Mouse (Mus musculus) erythroblast, adult 5-6 weeks (primary cell): Measurements from ENCODE around the gene Mboat2. TPM values are rescaled to one million over a fixed set of nuclear protein-coding genes. Genes with fewer than 3 reads are reported as not detected.

Experiments
- ATAC-seq: replicated peaks from 2 replicates; pipeline ENCODE4 v1.8.0; 2016; ENCODE audit warnings: moderate number of reproducible peaks, mild to moderate bottlenecking, moderate TSS enrichment, inconsistent platforms; ENCODE audit not compliant: poor library complexity, low FRiP score, severe bottlenecking
- total RNA-seq, 2 experiments: library from RNA; stranded (forward) in 1 of 2; stranded (reverse) in 1 of 2; fragments of 150-400 nt in 1 of 2; fragments of 200-764, 138-1000 nt in 1 of 2; gene quantifications; 2 replicates each; pipeline versions ENCODE4 v1.2.3 to v1.2.4; 2015 to 2017; ENCODE audit warnings: low replicate concordance in 2 of 2

Gene Mboat2
- total RNA-seq, 2 experiments from 2014 or later, result 15.4 to 28.5 TPM

DNA sequence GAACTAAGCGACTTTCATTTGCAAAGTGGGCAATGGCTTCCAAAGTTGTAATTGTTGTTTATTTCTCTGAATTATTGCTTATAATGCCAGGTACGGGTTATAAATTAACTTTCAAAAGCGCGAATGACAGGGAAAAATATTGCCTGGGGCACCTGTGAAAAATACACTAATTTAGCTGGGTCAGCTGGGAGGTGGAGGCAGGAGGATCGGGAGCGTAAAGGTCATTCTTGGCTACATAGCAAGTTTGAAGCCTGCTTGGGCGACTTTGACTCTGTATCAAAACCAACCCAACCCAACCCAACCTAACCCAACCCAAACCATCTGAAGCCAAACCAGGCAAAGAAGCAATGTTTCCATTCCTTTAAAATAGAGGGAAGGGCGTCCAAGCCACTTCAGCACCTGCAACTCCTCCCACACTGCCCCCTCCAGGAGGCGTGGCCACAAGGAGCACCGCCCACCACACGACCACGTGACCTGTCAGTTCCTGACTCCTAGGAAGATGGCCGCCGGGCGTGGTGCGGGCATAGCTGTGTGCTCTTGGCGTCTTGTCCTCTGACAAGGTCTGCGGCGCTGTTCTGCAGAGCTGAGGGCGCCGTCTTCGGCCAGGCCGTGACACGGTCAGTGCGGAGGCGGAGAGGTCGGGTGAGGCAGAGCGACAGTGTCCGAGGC is 143.9 kb downstream of the Mboat2 start, which contains the start of gene Kidins220:
Gene Kidins220, plus strand, starts transcription at position 480 of the 669 bp plus-strand sequence.
- ATAC-seq, result peak; percentile 91

DNA sequence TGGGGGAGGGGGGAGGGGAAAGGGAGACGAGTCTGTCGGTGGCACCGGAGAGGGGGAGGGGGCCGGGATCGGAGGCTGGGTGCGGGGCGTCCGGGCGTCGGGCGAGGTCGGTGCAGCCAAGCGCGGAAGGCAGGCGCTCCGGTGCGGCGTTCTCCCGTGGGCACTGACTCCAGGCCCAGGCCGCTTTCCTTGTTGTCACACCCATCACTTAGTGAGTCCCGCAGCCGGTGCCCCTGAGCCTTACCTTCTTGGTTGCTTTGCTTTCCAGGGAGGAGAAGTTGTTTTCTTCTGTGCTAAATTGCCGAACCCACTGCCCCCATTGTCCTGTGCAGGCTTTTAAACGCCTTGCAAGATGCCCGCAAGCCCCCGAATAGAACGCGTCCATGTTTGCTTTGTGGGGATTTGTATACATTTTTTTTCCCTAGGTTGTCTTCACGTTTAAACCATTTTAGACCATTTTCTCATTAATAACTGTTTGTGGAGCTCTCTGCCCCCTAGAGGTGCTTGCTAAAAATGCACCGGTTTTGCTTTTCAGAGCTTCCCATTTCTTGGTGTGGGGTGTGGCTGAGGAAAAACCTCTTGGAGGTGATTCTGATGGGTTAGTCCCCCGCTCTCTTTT is 144.5 kb downstream of the Mboat2 start:
- ATAC-seq, result peak; percentile 73

DNA sequence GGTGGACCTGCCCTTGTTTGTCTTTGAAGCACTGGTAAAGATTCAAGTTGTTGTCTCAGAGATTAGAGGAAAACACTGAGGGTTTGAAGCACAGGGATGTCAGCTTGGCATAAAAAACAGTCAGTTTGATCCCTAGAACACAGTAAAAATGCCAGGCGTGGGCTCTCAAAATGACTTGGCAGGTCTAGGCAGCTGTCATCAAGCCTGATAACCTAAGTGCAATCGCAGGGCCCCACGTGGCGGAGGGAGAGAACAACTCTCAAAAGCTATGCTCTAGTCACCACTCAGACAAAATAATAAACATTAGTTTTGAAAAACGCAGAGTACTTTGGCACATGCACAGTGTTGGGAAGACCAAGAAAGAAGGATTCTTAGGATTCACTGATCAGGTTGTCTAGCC is 154.5 kb downstream of the Mboat2 start:
- no peak for ATAC-seq

DNA sequence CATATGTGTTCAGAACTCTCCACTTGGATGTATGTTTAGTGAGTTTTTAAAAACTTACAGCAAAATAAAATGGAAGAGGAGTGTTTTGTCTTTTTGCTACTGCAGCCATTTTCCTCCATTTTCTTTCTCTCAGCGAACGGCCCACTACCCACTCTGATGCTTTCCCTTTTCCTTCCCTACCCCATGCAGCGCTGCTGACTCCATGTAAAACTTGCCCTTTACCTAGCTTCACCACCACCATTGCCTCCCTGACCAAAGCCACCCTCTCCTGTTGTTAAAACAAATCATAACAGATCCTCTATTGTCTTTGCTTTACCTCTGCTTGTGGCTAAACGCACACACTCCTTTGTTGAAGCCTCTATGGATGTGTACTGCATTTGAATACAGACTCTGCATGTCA is 164.7 kb downstream of the Mboat2 start:
- no peak for ATAC-seq

DNA sequence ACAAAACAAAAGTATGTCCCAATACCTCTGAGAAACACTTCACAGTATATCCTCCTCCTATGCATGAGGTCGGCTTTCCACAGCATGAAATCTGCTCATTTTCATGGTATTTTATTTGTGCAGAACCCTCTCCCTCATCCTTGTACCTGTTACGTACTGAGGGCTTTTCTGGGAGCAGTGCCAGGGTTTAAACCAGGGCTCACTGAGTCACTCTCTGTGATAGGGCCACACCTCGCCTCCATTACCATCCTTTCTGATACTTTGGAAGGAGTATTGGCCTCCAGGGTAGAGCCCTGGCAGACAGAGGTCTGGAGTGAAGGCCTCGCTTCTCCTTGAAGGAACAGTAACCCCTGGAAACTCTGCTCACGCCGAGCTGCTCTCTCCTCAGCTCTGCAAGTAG is 174.7 kb downstream of the Mboat2 start:
- ATAC-seq, result no peak

DNA sequence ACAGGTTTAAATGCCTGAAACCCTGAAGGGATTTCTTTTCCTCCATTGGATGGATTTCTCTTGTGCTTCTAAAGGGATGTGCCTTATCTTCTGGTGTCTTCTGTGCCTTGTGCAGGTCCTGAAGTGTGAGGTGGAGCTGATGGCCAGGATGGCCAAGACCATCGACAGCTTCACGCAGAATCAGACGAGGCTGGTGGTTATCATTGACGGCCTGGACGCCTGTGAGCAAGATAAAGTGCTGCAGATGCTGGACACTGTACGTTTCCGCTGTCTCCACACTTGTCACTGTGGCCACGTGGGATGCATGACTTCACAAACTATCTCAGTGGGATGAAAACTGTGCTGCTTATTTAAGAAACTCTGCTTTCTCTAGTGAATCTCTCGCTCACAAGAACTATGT is 179.3 kb downstream of the Mboat2 start:
- no peak for ATAC-seq

DNA sequence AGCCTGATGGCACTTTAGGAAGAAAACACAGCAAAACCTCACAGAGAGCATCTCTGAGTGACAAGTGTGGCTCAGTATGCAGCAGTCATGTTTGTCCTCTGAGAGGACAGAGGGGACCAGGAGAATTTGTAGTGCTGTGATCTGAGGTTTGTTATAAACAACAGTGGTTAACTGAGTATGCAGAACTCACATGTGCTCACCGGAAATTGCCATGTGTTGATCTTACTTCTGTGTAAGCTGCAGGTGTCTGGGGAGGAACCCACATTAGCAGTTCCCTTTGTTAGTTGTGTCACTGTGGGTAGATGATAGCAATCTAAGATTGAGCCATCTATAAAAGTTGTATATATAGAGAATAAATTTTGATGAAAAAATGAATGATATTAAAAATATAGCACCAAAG is 179.7 kb downstream of the Mboat2 start:
- ATAC-seq, result no peak

DNA sequence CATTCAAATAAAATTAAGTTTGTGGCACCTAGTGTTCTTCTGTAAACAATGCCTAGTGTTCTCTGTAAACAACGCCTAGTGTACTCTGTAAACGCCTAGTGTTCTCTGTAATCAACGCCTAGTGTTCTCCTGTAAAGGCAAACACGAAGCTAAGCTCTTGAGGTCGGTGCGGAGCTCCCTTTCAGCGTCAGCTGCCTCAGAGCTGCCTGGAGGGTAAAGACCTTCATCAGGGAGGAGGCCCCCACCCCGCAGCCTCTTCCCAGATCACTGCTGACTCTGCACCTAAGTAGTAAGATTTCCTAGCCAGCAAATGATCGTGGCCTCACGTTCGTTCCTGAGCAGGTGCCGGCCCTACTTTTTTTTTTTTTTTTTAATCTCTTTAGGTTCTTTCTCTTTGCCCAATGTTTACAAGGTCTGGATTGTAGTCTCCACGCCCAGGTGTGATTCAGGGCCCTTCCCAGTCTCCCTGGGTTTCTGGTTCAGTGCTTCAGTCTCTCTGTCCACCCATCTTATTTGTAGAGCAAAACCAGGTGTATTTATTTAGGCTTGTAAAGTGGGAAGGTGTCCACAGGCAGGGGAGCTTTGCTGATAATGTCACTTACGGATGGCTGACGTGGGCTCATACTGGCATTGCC is 181.2 kb downstream of the Mboat2 start:
- ATAC-seq, result no peak

DNA sequence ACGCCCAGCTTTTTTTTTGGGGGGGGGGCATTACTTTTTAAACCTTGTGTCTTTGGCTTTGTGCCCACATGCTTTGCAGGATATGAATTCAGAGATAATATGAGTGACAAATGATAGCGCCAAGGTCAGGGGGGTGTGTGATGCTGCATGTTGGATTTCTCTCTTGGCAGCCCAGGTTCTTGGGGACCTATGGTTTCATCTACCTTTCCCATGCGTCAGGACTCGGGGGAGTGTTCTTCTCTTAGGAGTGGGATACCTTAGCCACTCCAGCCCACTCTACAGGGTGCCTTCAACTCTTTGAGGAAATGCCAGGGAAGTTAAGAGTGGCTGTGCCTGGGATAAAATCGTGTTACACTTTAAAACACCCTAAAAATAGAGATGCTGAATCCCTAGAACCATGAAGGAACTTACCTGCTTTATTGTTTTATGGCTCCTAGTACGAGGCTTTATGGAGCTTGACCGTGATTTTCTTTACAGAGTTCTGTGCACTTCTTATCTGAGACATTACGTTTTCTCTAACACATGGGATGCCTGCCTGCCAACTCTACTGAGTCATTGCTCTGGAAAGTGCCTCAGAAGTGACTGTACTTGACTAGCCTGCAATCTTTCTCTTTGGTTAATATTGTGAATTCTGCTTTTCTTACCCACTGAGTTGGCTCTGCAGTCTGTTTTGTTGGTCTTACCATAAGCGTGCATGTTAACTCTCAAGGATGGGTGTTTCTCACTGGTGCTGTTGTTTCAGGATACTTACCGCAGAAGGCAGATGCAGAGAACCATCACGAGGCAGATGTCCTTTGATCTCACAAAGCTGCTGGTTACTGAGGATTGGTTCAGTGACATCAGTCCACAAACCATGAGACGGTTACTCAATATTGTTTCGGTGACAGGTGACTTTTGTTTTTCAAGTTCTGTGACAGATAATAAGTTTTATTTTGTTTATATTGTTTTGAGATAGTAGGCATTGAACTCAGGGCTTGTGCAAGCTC is 182.2 kb downstream of the Mboat2 start:
- no peak for ATAC-seq

Other genes starting within 250 kb of the Mboat2 start
- 4.8 and 7.9 TPM in 2 replicates for gene Klf11, start 179.6 kb upstream of the Mboat2 start, total RNA-seq (2015; ENCODE audit: low replicate concordance)
- 11.8 and 14.8 TPM in 2 replicates for gene Klf11, start 179.6 kb upstream of the Mboat2 start, total RNA-seq (2017; ENCODE audit: low replicate concordance)
- gene Cys1, start 149.1 kb upstream of the Mboat2 start, total RNA-seq (2015; ENCODE audit: low replicate concordance), result not detected in 2 replicates
- not detected in 2 replicates for gene Cys1, start 149.1 kb upstream of the Mboat2 start, total RNA-seq (2017; ENCODE audit: low replicate concordance)
- 113 and 145 TPM in 2 replicates for gene Rrm2, start 122.6 kb upstream of the Mboat2 start, total RNA-seq (2015; ENCODE audit: low replicate concordance)
- 150 and 198 TPM in 2 replicates for gene Rrm2, start 122.6 kb upstream of the Mboat2 start, total RNA-seq (2017; ENCODE audit: low replicate concordance)
- gene Kidins220, start 144.0 kb downstream of the Mboat2 start, total RNA-seq (2015; ENCODE audit: low replicate concordance), result 11.5 and 19.0 TPM in 2 replicates
- gene Kidins220, start 144.0 kb downstream of the Mboat2 start, total RNA-seq (2017; ENCODE audit: low replicate concordance), result 16.4 and 19.4 TPM in 2 replicates